Mouse (Mus musculus) testis, adult 2 months (tissue): ENCODE measurements around the gene Gm5129. TPM values are rescaled to one million over a fixed set of nuclear protein-coding genes. Genes with fewer than 3 reads are reported as not detected.

Source experiments
- H3K27ac ChIP-seq: fragments of 200-500 bp; 2 replicates; pipeline ENCODE4 v1.5.1; 2012; ENCODE audit warnings: low read depth, low read length; ENCODE audit not compliant: control insufficient read depth, insufficient read depth
- H3K27me3 ChIP-seq: fragments of 200-500 bp; 2 replicates; pipeline ENCODE4 v1.6.1; 2012; ENCODE audit warnings: mild to moderate bottlenecking, low read length, moderate library complexity; ENCODE audit not compliant: control insufficient read depth, insufficient read depth
- H3K36me3 ChIP-seq: fragments of 200-500 bp; 2 replicates; pipeline ENCODE4 v1.6.1; 2012; ENCODE audit warnings: mild to moderate bottlenecking, low read length; ENCODE audit not compliant: control insufficient read depth, insufficient read depth
- H3K4me1 ChIP-seq: fragments of 200-500 bp; 2 replicates; pipeline ENCODE4 v1.6.1; 2012; ENCODE audit warnings: low read length; ENCODE audit not compliant: control insufficient read depth, insufficient read depth
- H3K4me3 ChIP-seq: fragments of 200-500 bp; 2 replicates; pipeline ENCODE4 v1.5.1; 2012; ENCODE audit warnings: low read depth, mild to moderate bottlenecking, low read length, moderate library complexity, mixed read lengths; ENCODE audit not compliant: control insufficient read depth
- CTCF ChIP-seq: fragments of 200-500 bp; IDR thresholded peaks from 2 replicates; pipeline ENCODE4 v1.5.1; 2012; ENCODE audit warnings: low read depth, mild to moderate bottlenecking, inconsistent platforms, low read length, moderate library complexity; ENCODE audit not compliant: control insufficient read depth, insufficient read depth, insufficient replicate concordance
- POLR2A ChIP-seq: fragments of 200-500 bp; IDR thresholded peaks from 2 replicates; pipeline ENCODE4 v1.6.1; 2012; ENCODE audit warnings: low read depth, mild to moderate bottlenecking, inconsistent platforms, low read length, moderate library complexity; ENCODE audit not compliant: control insufficient read depth
- polyA plus RNA-seq: library from polyadenylated mRNA; depleted of rRNA; stranded (reverse); fragments of >200 nt; gene quantifications from 2 replicates; pipeline ENCODE4 v1.2.3, GENCODE M21; 2012

The Gm5129 gene
- polyA plus RNA-seq, 1 experiment, result 19.1 TPM

GRCm38 (mm10) chr5:29772651-29773330, 37.1 kb upstream of the Gm5129 start:
- Histone ChIP-seq H3K36me3 (no peaks in the 10 kb centered on the region; the same call in 1 of the 2 replicates), H3K27me3 (no peaks in the 10 kb centered on the region), H3K4me3 (no peak overlapping the region), H3K4me1 (no peaks in the 10 kb centered on the region), H3K27ac (no peak overlapping the region; the same call in 1 of the 2 replicates)
- TF ChIP-seq CTCF (no peak), POLR2A (no peak)

GRCm38 (mm10) chr5:29772038-29772437, 36.3 kb upstream of the Gm5129 start:
- H3K4me3 ChIP-seq, result no peak overlapping the region
- H3K36me3 ChIP-seq, result no peaks in the 10 kb centered on the region; the same call in 1 of the 2 replicates
- H3K4me1 ChIP-seq, result no peaks in the 10 kb centered on the region
- H3K27me3 ChIP-seq, result no peaks in the 10 kb centered on the region
- no peak for TF ChIP-seq POLR2A
- TF ChIP-seq CTCF, result no peak
- H3K27ac ChIP-seq, result no peak overlapping the region

- Histone ChIP-seq H3K27me3 (no peaks in the 10 kb centered on the region), H3K27ac (no peak overlapping the region), H3K4me1 (no peaks in the 10 kb centered on the region), H3K4me3 (no peak overlapping the region), H3K36me3 (no peaks in the 10 kb centered on the region; the same call in 1 of the 2 replicates)
- TF ChIP-seq CTCF, result no peak
- no peak for TF ChIP-seq POLR2A
These were observed 35.2 kb upstream of the Gm5129 start for GRCm38 (mm10) chr5:29770935-29771334.

- Histone ChIP-seq H3K27me3 (no peaks in the 10 kb centered on the region), H3K36me3 (peaks cover 6% of the 10 kb centered on the region; the same call in 1 of the 2 replicates)
These were observed 23.6 kb upstream of the Gm5129 start for GRCm38 (mm10) chr5:29759318-29759717.

GRCm38 (mm10) chr5:29752894-29753293, 17.2 kb upstream of the Gm5129 start:
- no peaks in the 10 kb centered on the region for H3K27me3 ChIP-seq
- H3K27ac ChIP-seq, result no peak overlapping the region
- no peak overlapping the region for H3K4me3 ChIP-seq
- H3K4me1 ChIP-seq, result no peaks in the 10 kb centered on the region
- peaks cover 7% of the 10 kb centered on the region; the same call in 1 of the 2 replicates for H3K36me3 ChIP-seq
- no peak for TF ChIP-seq POLR2A
- TF ChIP-seq CTCF, result no peak

More at GRCm38 (mm10) chr5:29759318-29759717, 23.6 kb upstream of the Gm5129 start:
- Histone ChIP-seq H3K27ac (no peak overlapping the region), H3K4me1 (no peaks in the 10 kb centered on the region), H3K4me3 (no peak overlapping the region)
- no peak for TF ChIP-seq POLR2A
- TF ChIP-seq CTCF, result no peak

GRCm38 (mm10) chr5:29751306-29751705, 15.6 kb upstream of the Gm5129 start:
- no peaks in the 10 kb centered on the region for H3K27me3 ChIP-seq
- H3K27ac ChIP-seq, result no peak overlapping the region
- peaks cover 3% of the 10 kb centered on the region; the same call in 1 of the 2 replicates for H3K36me3 ChIP-seq
- H3K4me3 ChIP-seq, result no peak overlapping the region
- TF ChIP-seq POLR2A, result no peak
- TF ChIP-seq CTCF, result no peak
- no peaks in the 10 kb centered on the region for H3K4me1 ChIP-seq

- Histone ChIP-seq H3K36me3 (peaks cover 3% of the 10 kb centered on the region; the same call in 1 of the 2 replicates), H3K27me3 (no peaks in the 10 kb centered on the region), H3K27ac (no peak overlapping the region), H3K4me1 (no peaks in the 10 kb centered on the region), H3K4me3 (no peak overlapping the region)
- TF ChIP-seq CTCF, result no peak
- TF ChIP-seq POLR2A, result no peak
These were observed 11.9 kb upstream of the Gm5129 start for GRCm38 (mm10) chr5:29747661-29748060.
